Mouse (Mus musculus): Measurements from ENCODE around the gene Aqr. TPM values are rescaled to one million over a fixed set of nuclear protein-coding genes. Genes with fewer than 3 reads are reported as not detected.

The Aqr gene
- polyA plus RNA-seq, 1 experiment from 2014 or later: 33.5 TPM

DNA sequence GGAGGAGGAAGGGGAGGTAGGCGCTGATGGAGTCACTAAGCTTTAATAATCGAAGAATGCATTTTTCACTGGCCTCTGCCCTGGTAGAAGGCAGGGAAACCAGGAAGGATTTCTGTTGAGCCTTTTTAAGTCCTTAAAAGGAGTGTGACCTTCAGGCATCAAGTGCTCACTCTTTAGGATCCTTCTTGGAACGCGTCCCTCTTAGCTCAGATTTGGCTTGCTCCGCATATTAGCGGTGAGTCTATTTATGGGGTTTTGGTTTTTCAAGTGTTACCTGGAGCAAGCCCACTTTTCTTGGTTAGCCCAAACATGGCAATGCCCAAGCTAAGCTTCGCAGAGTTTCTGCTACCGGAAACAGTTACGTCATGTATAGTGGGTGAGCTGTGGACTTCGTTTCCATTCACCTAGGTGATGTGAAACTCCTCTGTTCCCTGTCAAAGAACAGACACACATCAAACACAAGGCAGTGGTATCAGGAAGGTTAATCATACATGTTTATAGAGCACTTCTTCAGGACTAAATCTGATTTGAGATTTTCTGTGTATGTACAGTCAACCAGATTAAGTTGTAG is 128.5 kb downstream of the Aqr start:
- Histone ChIP-seq H3K4me3 (replicated peaks) (no peak overlapping the region), H3K9me3 (replicated peaks) (no peaks in the 10 kb centered on the region), H3K27ac (replicated peaks) (no peak overlapping the region), H3K4me2 (no peak overlapping the region), H3K36me3 (no peaks in the 10 kb centered on the region), H3K9ac (replicated peaks) (no peak overlapping the region), H3K4me1 (no peaks in the 10 kb centered on the region), H3K27me3 (replicated peaks) (no peaks in the 10 kb centered on the region)
- ATAC-seq (ENCODE audit: low FRiP score): no peak
- 95% methylated on average over 10 of the region's 10 CpGs for WGBS

DNA sequence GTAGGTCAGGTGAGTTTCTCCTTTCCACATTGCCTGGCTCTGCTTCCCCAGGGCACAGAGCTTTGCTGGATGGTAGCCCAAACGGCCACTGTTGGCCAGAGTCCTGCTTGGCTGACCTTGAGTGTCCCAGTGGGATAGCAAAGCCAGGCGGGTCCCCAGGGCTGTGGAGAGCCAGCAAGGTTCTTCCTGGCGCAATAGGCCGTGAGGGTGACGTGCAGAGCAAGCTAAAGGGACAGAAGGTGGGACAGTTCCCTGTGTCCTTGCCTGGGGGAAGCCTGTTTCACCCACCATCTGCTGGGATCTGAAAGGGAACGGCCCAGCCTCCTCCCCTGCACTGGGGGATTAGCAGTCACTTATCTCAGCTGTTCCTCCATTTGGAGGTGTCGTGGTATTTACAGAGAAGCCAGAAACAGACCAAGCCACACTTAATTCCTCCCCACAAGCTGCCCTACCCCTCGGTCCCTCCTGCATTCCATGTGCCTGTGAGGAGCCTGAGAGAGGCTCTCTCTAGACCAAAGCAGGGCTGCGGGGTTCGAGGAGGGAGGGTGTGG is 129.4 kb downstream of the Aqr start:
- Histone ChIP-seq H3K4me3 (replicated peaks) (no peak overlapping the region), H3K4me2 (no peak overlapping the region), H3K36me3 (no peaks in the 10 kb centered on the region), H3K9me3 (replicated peaks) (no peaks in the 10 kb centered on the region), H3K27ac (replicated peaks) (no peak overlapping the region), H3K27me3 (replicated peaks) (no peaks in the 10 kb centered on the region), H3K9ac (replicated peaks) (no peak overlapping the region), H3K4me1 (no peaks in the 10 kb centered on the region)
- ATAC-seq (ENCODE audit: low FRiP score): no peak
- 37% methylated on average over 10 of the region's 10 CpGs for WGBS

DNA sequence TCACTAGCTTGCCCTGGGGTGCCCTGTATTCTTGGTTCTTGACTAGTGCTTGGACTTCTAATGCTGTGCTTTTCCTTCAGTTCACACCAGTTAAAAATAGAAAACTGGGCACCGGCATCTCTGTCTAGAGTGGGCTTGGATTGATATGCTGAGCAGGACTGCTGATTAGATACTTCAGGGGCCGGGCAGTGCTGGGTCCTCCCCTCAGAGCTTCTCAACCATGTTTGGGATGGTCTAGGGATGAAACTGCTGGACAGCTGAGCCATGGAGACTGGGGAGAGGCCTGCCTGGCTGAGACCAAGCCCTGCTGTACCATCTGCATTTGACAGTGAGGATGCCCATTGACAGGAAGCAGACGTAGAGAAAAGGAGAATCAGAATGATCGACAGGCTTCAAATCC is 132.7 kb downstream of the Aqr start:
- H3K9me3 ChIP-seq (replicated peaks): no peaks in the 10 kb centered on the region
- no peaks in the 10 kb centered on the region for H3K27me3 ChIP-seq (replicated peaks)
- H3K4me2 ChIP-seq: no peak overlapping the region
- no peak overlapping the region for H3K9ac ChIP-seq (replicated peaks)
- WGBS: 97% methylated on average over 4 of the region's 4 CpGs
- no peak overlapping the region for H3K27ac ChIP-seq (replicated peaks)
- no peak overlapping the region for H3K4me3 ChIP-seq (replicated peaks)
- no peak for ATAC-seq (ENCODE audit: low FRiP score)
- H3K36me3 ChIP-seq: no peaks in the 10 kb centered on the region
- no peaks in the 10 kb centered on the region for H3K4me1 ChIP-seq

DNA sequence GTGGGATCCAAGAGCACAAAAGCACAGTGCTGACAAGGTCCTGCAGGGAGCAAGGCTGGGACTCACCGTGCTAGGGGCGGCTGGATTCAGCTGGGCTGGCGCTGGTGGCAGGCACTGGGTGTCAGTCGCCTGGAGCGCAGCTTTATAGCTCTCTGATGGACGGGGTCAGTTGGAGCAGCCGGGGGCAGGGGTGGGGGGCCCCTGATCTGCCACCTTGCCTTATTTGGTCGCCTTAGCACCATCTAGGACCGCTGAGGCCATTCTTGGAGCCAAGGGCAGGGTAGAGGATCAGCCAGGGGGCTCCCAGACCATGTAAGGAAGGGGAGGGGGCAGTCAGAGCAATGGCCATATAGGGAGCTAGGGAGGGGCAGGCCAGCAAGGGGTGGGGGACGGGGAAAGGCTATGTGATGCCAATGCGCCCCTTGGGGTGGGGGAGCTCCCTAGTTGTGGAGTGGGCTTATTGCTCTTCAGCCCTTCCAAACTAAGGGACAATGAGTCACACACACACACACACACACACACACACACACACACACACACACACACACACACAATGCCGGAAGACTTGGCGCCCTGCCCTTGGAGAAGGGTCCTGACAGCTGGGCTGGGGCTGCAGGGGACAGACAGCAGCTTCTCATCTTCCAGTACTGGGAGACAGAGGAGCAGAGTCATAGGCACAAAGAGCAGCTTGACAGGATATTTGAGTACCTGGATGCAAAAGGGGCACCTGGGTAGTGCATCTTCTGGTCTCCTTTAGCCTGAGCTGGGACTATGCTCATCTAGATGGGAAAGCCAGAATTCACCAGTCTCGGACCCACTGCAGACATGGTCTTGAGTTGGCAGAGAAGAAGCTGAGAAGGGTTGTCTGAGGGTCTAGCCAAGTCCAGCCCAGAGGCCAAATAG is 133.9 kb downstream of the Aqr start, which contains the start of gene Actc1:
TSS of gene Actc1 (minus strand) at position 853 of the 903 bp plus-strand sequence.
- Histone ChIP-seq H3K9ac (replicated peaks) (no peak within 1 kb of the TSS), H3K9me3 (replicated peaks) (no peaks in the 10 kb centered on the region), H3K4me2 (peak within 1 kb of the TSS; percentile 25), H3K27ac (replicated peaks) (no peak within 1 kb of the TSS), H3K27me3 (replicated peaks) (no peaks in the 10 kb centered on the region), H3K4me3 (replicated peaks) (no peak within 1 kb of the TSS), H3K36me3 (no peaks in the 10 kb centered on the region), H3K4me1 (no peaks in the 10 kb centered on the region)
- WGBS: 30% methylated on average over 14 of the region's 14 CpGs
- ATAC-seq (ENCODE audit: low FRiP score): peak; percentile 50; the same call in 1 of the 2 replicates

DNA sequence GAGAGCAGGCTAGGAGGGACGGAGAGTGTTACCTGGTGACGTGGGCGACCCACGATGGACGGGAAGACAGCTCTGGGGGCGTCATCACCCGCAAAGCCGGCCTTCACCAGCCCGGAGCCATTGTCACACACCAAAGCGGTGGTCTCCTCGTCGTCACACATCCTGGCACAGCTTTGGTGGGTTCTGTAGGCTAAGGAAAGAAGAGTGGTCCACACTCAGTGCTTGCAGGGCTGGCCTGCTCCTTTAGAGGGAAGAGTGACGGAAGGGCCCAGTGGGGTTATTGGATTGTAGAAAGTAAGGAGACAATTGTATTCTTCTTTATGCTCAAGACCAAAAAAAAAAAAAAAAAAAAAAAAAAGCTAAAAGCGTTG is 135.0 kb downstream of the Aqr start:
- Histone ChIP-seq H3K4me2 (no peak overlapping the region), H3K9ac (replicated peaks) (no peak overlapping the region), H3K4me1 (no peaks in the 10 kb centered on the region), H3K27me3 (replicated peaks) (no peaks in the 10 kb centered on the region), H3K27ac (replicated peaks) (no peak overlapping the region), H3K4me3 (replicated peaks) (no peak overlapping the region), H3K9me3 (replicated peaks) (no peaks in the 10 kb centered on the region), H3K36me3 (no peaks in the 10 kb centered on the region)
- ATAC-seq (ENCODE audit: low FRiP score): no peak
- 94% methylated on average over 13 of the region's 14 CpGs for WGBS

Small RNA genes within 50 kb of the gene (microRNA-seq; reads per million reads assigned to microRNA genes)
- not detected for gene Mir7002

Other genes starting within 250 kb of the Aqr start
- gene Gjd2, start 173.4 kb downstream of the Aqr start, polyA plus RNA-seq (2015; fragmentation: Nextera tagmentation; extraction: Ambion mirVana): 12.6 and 14.9 TPM in 2 replicates
- 64.3 and 90.0 TPM in 2 replicates for gene Actc1, start 133.5 kb downstream of the Aqr start, polyA plus RNA-seq (2015; fragmentation: Nextera tagmentation; extraction: Ambion mirVana)
- 5.5 TPM in 2 replicates for gene Zfp770, start 14.4 kb upstream of the Aqr start, polyA plus RNA-seq (2015; fragmentation: Nextera tagmentation; extraction: Ambion mirVana)